Mouse (Mus musculus): ENCODE data around the gene Clrn3.
"Not testable (repeated sequence)": the region's sequence is repeated elsewhere in the genome, so short reads cannot be mapped to it uniquely, and the experiment has no call there.

Clrn3 gene

DNA sequence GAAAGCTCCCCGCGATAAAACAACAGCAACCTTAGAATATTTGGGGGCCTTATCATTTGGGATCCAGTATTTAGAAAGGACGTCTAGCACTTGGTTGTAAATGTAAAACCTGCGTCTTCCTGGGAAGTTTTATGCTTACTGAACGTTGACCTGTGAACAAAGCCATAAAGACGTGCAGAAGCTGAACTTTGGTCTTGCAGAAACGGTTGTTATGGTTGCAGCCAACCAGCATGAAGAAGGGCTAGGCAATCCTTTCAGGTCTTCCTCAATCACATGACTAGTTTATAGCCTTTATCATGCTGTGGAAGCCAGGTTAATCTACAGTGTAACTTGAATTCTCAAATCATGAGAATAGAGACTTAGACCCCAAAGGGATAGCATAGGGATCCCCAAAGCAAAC, at the start of gene Clrn3:
Clrn3 (minus strand) TSS at position 140 of the 400 bp plus-strand sequence.
- no peak for DNase-seq (ENCODE audit: low spot score in 2 of 2)

DNA sequence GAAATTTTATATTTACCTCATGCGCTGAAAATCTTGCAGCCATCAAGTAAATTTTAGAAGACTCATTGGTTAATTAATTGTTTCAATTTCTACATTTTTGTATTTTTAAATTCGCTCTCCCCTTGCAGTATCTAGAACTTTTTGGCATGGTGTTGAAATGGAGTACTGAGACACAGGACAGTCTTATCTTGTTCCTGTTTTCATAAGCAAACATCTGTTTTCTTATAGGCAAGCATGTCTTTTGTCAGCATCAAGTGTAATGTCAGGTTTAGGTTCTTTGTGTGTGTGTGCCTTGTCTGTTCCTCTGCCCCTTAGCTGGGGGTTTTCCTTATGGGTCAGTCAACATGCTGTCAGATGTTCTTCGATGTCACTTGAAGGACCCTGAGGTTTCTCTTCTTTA, 47.9 kb upstream of the Clrn3 start:
- no peak for DNase-seq (ENCODE audit: low spot score in 2 of 2)

DNA sequence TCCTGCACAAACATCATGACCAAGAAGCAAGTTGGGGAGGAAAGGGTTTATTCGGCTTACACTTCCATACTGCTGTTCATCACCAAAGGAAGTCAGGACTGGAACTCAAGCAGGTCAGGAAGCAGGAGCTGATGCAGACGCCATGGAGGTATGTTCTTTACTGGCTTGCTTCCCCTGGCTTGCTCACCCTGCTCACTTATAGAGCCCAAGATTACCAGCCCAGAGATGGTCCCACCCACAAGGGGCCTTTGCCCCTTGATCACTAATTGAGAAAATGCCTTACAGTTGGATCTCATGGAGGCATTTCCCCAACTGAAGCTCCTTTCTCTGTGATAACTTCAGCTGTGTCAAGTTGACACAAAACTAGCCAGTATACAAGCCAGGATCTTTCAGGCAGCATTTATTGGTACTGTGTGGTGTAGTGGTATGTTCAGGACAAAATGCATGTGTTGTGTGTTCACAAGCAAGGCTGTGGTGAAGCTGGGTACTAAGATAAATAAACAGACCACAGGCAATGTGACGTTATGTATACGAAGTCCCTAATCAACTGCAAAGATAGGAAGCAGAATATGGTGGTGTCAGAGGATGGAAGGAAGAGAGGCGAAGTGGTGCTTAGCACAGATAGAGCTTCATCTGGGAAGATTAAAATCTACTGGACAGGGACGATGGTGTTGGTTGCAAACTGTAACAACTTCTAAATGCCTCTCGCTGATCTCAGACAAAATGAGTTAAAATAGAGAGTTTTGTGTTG, 47.0 kb upstream of the Clrn3 start:
- DNase-seq (ENCODE audit: low spot score in 2 of 2) = not testable (repeated sequence)

DNA sequence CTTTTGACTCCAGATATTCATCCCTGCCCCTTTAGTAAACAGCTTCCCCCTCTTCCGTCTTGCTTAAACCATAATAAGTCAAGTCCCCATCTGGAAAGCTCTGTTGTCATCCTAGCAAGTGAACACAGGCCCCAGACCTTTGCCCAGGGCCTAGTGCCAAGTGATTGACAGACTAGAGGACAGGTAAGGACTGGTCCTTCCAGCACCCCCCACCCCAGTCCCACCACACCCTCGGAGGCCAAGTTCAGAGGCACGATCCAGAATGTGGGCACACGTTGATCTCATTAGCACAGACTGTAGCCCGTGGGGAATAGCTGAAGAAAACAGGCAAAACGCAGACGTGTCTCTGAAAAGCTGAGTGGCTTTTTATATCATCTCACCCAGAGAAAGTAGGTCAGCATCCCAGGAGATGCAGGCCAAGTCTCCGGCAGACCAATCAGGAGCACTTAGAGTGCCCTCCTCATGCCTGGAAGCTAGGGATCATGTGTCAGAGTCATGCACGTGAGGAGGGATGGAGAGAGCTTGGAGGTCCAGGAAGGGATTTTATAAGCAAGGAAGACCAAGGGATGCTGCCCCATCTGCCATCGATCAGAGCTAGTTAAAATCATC, 43.6 kb upstream of the Clrn3 start:
- DNase-seq (ENCODE audit: low spot score in 2 of 2) = peak in 1 of 2 experiments; percentile 39

DNA sequence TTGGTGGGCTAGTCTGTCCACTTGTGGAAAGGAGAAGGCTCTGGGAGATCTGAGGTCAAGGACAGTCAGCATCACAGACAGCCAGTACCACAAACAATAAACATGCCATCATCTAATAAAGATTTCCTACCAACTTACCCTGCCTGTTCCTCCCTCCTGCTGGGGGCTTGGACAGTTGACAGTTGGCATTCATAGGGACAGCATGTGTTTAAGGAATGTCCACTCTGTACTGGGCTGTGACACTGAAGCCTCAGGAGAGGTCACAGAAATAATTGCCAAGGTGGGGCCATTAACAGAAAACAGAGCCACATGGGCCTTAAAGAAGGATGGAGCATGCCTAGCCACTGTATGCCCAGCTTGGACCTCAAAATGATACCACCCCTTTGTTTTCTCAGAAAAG, 42.9 kb upstream of the Clrn3 start:
- DNase-seq (ENCODE audit: low spot score in 2 of 2) = no peak

DNA sequence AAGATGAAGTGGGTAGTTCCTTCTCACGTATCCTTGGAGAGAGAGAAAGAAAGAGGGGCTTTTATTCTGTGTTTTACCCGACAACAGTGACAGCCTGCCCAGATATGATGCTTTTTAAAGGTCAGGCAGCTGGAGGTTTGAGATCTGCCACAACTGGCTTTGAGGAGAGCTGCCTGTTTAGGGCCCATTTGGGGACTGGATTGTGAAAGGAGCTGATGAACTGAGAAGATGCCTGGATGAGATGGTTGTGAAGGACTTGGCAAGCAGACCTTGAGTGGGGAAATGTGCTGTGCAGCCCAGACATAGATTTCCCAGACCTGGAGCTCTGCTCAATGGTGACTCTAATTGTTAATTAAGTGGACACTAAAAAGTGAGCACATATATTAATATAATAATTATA, 40.1 kb upstream of the Clrn3 start:
- DNase-seq (ENCODE audit: low spot score in 2 of 2) = no peak

DNA sequence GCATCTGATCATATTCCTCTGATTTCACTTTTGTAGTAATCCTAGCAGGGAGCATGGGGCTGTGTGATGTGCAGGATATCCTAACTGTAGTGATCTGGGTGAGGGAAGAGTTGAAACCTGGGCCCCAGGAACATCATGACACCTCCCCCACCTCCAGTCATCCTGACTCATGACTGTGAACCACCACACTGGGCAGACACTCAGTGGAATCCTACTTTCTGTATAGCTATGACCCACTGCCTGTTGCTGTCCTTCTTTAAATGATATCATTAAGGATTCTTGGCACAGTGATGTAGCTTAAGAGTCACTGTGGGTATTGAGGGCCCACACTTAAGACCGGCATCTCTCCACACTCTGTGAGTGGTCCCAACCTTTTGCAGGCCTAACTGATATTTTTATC, 39.1 kb upstream of the Clrn3 start:
- DNase-seq (ENCODE audit: low spot score in 2 of 2) = no peak

DNA sequence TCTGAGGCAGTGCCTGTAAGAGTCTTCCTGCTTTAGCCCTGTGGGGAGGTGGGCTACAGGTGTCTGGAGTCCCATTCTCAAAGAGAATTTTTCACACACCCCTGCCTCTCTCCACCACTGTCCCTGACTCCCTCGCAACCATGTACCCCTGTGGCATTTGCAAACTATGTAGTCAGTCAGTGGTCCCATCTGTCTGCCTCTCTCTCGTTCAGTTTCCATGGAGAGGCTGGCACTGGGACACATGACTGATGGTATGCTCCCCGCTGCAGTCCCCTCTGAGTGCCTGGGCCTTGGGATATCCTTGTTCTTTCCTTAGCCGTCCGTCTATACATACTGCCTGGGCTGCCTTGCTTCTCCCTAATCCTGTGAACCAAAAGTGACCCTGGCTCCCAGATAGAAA, 37.6 kb upstream of the Clrn3 start:
- no peak for DNase-seq (ENCODE audit: low spot score in 2 of 2)

DNA sequence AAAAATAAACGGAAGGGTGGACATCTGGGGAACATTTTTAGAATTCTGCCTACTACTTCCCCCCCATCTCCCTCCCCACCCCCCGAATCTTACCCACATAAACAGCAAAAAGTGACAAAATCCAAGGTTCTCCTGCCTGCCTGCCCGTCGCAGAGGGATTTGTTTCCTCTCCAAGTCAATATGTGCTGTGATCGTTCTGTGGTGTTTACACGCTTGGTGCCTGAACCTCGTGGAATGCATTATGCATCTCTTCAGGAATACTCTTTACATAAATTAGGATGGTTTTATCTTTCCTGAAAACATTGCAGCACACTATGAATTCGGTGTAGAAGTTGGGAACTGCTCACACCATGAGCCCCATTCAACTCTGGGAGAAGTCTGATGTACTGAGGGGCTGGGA, 35.6 kb upstream of the Clrn3 start:
- no peak for DNase-seq (ENCODE audit: low spot score in 2 of 2)

DNA sequence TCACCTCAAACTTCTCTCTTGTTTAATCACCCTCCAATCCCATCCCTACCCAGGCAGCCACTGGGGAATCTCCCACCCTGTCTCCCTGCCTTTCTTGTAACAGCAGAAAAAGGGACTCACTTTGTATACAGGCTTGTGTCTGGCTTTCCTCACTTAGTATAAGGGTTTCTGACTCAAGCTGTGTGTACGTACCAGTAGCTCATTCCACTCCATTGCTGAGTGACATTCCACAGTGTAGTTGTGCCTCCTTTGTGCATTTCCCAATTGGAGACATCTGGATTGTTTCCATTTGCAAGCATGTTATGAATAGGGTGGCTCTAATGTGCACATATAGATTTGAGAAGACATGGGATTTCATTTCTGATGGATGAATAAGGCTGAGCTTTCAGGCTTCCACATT, 31.8 kb upstream of the Clrn3 start:
- DNase-seq (ENCODE audit: low spot score in 2 of 2) = no peak

DNA sequence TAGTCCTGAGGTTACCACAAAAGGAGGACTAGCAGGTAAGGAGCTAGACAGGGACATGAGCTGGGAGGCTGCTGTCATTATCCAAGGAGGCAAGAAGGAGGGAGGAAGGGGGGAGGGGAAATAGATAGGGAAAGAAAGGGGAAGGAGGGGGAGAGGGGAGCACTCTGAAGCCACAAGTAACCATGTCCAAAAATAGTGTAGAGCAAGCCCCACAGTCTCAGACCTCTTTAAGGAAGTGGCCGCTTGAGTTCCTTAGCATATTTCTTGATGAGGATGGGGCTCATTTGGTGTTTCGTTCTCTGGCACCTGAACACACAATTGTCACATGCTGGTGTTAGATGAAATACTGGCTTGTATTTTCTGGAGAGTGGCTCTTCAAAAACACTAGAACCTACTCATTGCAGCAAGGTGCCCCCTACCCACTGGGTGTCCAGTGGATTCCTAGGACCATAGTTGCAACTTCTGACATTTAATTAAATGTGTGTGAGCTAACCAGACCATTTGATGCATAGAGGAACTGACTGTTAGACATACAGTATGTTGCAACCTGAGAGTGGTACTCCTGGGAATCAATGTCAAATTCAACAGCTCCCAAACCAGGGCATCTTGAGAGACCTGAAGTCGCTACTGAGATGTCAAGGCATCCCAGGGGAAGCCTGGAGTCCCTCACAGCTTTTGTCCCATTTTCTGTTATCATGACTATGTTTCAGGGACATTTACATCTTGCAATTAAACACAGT, 28.4 kb upstream of the Clrn3 start:
- DNase-seq (ENCODE audit: low spot score in 2 of 2) = no peak

DNA sequence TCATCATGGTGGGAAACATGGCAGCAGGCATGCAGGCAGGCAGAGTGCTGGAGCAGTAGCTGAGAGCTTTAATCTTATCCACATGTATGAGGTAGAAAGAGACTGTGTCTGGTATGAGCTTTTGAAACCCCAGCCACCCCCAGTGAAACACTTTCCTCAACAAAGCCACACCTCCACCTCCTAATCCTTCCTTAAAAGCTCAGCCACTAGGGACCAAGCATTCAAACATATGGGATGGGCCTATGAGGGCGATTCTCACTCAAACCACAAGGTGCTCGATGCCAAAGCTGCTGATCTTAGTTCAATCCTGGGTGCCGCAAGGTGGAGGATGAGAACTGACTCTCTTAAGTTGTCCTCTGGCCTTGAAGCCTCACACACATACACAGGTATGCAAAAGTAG, 25.1 kb upstream of the Clrn3 start:
- DNase-seq (ENCODE audit: low spot score in 2 of 2) = no peak

DNA sequence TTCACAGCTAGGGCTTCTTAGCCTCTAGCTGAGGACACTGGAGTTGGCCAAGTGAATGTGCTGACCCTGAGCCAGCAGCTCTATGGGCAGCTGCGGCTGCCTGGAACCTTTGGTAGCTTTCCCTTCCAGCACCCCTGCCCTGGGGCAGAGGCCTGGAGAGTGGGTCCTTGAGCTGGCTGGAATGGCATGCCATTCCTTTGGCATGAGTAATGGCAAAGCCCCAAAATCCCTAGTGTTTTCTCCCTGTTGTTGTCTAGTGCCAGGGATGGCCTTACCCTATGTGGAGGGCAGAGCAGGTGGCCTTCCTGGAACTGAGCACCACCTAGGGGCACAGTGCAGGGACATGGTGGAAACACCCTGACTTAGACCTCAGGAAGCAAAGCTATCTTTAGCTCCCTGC, 23.1 kb upstream of the Clrn3 start:
- peak; percentile 41 to 44 for DNase-seq (ENCODE audit: low spot score in 2 of 2)

DNA sequence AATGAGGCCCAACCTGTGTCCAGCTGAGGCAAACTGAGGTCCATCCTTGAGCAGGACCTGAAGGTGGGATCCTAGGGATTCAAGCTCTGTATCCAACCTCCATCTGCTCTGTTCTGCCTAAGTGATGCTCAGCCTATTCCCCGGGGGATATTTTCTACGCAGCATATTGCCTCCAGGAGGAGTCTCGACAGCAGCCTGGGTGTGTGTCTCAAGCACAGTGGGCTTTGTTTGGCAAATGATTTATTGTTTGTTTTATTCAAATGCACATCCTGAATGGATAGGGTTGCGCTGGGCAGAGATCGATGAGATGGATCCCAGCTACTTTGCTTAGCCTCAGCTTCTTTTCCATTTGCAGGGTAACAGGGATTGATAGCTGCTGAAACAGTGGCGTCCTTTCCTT, 20.0 kb upstream of the Clrn3 start:
- no peak for DNase-seq (ENCODE audit: low spot score in 2 of 2)

DNA sequence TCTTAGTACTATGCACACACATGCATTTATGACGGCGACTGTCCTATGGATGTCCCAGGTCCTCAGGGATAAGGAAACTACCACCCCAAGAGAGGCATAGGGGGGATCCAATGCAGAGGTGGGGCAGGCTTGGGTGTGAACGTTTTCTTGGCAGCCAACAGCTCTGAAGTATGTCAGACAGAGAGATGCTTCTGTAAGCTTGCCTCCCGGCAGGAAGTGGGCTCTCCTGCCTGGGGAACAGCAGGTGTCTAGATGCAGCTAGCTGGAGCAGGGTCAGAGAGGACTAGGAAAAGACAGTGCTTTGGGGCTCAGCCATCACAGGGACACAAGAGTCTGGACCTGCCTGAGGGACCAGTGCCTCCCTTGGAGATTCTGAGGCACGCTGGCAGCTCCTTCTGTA, 18.1 kb upstream of the Clrn3 start:
- no peak for DNase-seq (ENCODE audit: low spot score in 2 of 2)

DNA sequence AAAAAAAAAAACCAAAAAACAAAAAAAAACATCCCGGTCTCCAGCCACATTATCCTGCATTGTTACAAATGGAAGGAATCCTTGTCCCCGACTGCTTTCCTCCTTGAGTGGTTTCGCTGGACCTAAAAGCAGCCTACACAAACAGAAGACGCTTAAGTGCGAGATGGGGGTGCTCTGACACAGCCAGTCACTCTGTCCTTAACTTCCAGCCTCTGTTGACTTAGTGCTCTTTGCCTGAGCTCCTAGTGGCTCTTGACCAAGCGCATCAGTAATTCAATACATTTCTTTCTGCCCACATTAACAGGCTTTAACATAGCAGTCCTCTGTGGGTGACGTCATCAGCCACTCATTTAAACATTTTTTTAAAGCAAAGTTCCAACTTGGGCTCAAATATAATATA, 17.5 kb upstream of the Clrn3 start:
- no peak for DNase-seq (ENCODE audit: low spot score in 2 of 2)

DNA sequence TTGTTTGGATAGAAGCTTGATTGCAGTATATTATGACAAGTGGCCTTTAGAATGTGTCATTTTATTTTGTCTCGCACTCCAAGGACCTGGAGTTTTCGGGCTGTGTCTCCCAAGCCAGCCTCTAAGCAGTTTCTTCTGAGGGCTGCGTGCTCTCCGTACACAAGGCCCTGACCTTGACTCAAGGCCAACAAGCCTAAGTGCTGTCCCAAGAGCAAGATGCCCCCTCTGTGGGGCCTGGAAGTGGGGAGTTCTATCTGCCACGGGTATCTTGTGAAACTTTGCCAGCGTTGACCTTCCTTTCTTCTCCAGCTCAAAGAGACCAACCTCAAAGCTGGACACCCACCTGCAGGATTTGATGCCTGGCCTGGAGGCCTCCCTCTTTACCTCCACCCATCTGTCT, 15.9 kb upstream of the Clrn3 start:
- DNase-seq (ENCODE audit: low spot score in 2 of 2) = no peak

DNA sequence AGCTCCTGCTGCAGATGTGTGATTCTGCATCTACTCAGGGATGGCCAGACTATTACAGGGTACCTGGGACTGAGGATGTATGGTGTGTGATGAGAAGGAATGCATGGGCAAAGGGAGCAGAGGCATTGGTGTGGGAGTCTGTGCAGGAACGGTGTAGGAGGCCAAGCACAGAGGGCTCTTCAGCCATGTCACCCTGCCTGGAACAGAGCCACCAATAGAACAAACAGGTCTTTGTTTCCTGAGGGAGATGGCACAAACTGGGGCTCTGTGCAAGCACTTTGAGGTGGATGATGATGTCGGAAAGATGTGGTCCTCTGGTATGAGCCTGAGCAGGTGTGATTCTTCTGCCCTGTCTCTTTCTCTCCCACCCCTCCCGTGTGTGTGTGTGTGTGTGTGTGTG, 14.6 kb upstream of the Clrn3 start:
- DNase-seq (ENCODE audit: low spot score in 2 of 2) = no peak

DNA sequence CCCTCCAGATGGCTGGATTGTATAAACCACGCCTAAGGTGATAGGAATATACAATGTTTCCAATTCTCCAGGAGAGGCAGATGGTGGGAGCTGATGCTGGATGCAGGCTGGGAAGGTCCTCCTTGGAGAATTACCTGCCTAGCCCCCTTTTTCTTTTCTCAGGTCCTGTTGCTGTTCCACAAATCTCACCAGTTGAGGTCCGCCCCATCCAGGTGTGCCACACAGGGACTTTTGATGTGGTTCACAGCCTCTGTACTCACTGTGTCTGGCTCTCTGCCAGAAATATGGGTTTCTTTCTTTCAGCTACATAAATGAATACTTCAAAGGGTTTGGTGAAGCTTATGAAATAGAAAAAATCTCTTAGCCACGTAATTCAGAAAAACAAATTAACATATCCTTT, 13.8 kb upstream of the Clrn3 start:
- no peak for DNase-seq (ENCODE audit: low spot score in 2 of 2)

DNA sequence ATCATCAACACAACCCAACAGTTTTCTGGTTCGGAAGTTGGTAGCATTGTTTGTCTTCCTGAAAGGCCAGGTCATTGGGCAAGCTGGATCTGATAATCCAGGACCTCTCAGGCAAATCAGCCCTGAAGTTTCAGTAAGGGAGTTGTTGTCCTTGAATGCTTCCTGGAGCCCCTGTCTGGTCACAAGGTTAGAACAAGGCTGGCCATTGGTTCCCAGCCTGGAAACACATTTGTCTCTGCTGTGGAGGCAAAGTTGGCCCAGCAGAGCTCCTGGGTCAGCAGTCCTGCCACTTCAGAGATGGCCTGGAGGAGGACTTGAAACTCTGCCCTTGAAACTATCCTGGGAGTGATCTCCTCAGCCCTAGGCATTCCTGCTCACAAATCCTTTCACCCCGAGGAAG, 11.0 kb upstream of the Clrn3 start:
- no peak for DNase-seq (ENCODE audit: low spot score in 2 of 2)

DNA sequence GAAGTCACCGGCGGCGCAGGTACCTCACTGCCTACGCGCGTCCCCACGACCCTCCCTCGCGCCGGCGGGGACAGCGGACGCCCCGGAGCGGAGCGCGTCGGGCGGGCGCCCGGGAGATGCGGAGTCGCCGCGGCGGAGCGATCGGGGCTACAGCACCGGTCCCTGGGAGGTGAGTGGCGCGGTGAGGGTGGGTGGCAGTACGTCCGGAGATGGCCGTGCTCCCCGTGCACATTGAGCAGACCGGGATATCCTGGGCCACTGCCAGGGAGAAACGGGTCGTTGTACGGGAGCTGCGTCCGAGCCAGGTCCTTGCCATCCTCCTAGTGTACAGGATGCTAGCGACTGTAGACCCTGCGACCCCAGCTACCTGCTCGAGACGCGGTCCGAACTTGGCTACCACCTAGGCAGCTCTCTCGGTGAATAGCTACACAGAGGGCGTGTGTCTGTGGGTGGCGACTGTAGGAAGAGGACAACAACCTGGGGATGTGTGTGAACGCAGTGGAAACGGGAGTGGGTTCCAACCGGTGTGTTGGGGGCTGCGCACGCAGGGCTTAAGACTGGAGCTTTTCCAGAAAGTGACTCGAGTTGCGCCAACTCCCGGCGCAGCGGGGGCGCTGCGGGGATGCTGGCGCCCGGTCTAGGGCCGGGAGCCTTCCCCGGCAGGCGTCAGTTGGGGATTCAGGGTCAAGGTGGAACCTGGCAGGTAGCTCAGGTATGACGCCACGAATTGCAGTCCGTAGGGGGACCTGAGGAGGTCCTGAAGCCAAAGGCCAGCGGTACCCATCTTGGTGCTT, 9.7 kb upstream of the Clrn3 start:
- peak in 1 of 2 experiments; percentile 11 for DNase-seq (ENCODE audit: low spot score in 2 of 2)

DNA sequence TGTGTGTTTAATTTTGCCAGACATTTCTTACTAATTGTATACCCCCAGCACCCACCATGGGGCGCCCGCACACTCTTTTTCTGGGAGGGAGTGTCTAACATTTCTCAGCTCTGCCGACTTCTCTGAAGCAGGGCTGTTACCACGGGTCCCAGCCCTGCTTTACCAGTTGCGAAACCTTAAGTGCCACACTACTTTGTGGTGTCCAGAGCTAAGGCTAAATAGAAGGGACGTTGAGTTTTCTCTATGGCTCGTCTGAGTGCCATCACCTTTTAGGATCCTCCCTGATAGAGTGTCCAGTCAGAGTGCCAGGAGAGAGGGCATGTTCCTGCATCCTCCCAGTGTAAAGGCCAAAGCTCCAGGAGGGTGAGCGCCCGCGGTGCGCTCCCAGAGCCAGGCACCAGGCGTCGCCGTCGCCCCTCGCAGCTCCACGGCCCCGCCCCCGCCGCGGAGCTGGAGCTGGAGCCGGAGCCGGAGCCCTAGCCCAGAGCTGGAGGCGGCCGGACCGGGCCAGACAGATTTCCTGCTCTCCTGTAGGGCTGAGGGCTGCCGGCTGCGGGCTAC, 9.0 kb upstream of the Clrn3 start, which contains the start of gene Ptpre:
Ptpre (plus strand) TSS at position 141 of the 561 bp plus-strand sequence.
- peak; percentile 83 to 86 for DNase-seq (ENCODE audit: low spot score in 2 of 2)
